Mouse (Mus musculus) midbrain, postnatal 0 days (tissue): ENCODE measurements around the gene Tbxa2r. TPM values are rescaled to one million over a fixed set of nuclear protein-coding genes. Genes with fewer than 3 reads are reported as not detected.
A peak's percentile ranks its signal among the peaks of the same experiment; 100 is the strongest.

ENCODE experiments used
- ATAC-seq: fragments of 200-750 bp; cut with Nextera tagmentation; 2 replicates; pipeline ENCODE4 v1.8.0; 2017; ENCODE audit warnings: moderate number of reproducible peaks, mild to moderate bottlenecking, moderate TSS enrichment, moderate library complexity; ENCODE audit not compliant: low FRiP score
- DNase-seq: peaks from one replicate; pipeline ENCODE4 v3.0.0-alpha.2; 2015; ENCODE audit warnings: low spot score
- H3K27ac ChIP-seq: fragments of 300-500 bp; sonication (generic); 2 replicates; pipeline ENCODE4 v1.5.1; 2014; ENCODE audit warnings: low read depth, mild to moderate bottlenecking, low read length, mixed read lengths
- H3K27me3 ChIP-seq: fragments of 300-500 bp; sonication (generic); 2 replicates; pipeline ENCODE4 v1.6.1; 2014; ENCODE audit warnings: low read length, control low read depth, mixed read lengths; ENCODE audit not compliant: insufficient read depth
- H3K36me3 ChIP-seq: fragments of 300-500 bp; sonication (generic); 2 replicates; pipeline ENCODE4 v1.6.1; 2014; ENCODE audit warnings: low read length, control low read depth, mixed read lengths; ENCODE audit not compliant: insufficient read depth
- H3K4me1 ChIP-seq: fragments of 300-500 bp; sonication (generic); 2 replicates; pipeline ENCODE4 v1.6.1; 2014; ENCODE audit warnings: mild to moderate bottlenecking, control low read depth, antibody characterized with exemption, low read length, mixed read lengths; ENCODE audit not compliant: insufficient read depth
- H3K4me2 ChIP-seq: fragments of 300-500 bp; sonication (generic); 2 replicates; pipeline ENCODE4 v1.6.1; 2014; ENCODE audit warnings: low read depth, mild to moderate bottlenecking, low read length, mixed read lengths; ENCODE audit not compliant: poor library complexity, severe bottlenecking
- H3K4me3 ChIP-seq: fragments of 300-500 bp; sonication (generic); 2 replicates; pipeline ENCODE4 v1.5.1; 2014; ENCODE audit warnings: low read depth, mild to moderate bottlenecking, low read length, moderate library complexity
- H3K9ac ChIP-seq: fragments of 300-500 bp; sonication (generic); replicated peaks from 2 replicates; pipeline ENCODE4 v1.6.1; 2014; ENCODE audit warnings: mild to moderate bottlenecking, low read length, moderate library complexity, mixed read lengths; ENCODE audit not compliant: poor library complexity, severe bottlenecking
- H3K9me3 ChIP-seq: fragments of 300-500 bp; sonication (generic); 2 replicates; pipeline ENCODE4 v1.6.1; 2016; ENCODE audit warnings: low read length, control low read depth
- CTCF ChIP-seq: IDR thresholded peaks from 2 replicates; pipeline ENCODE4 v1.5.1; 2016; ENCODE audit warnings: antibody characterized with exemption, mild to moderate bottlenecking
- WGBS: fragments of 180-500 bp; shearing (Covaris S2); extraction: QIAGEN DNeasy Blood & Tissue Kit; methylation state at CpG from one replicate; pipeline ENCODE4 v1.1.7; 2014; 5-methylcytosine and 5-hydroxymethylcytosine counted together
- polyA plus RNA-seq: library from polyadenylated mRNA; unstranded; fragments of >200 nt; fragmentation: Nextera tagmentation; extraction: Ambion mirVana; gene quantifications from 2 replicates; pipeline ENCODE4 v1.2.1, GENCODE M21; 2015
- total RNA-seq: library from RNA; depleted of rRNA; stranded (reverse); fragments of >200 nt; gene quantifications from 2 replicates; pipeline ENCODE4 v1.2.3, GENCODE M21; 2014

The Tbxa2r gene
- total and polyA plus RNA-seq, 2 experiments from 2014 or later, result 3.8 to 7.0 TPM

DNA sequence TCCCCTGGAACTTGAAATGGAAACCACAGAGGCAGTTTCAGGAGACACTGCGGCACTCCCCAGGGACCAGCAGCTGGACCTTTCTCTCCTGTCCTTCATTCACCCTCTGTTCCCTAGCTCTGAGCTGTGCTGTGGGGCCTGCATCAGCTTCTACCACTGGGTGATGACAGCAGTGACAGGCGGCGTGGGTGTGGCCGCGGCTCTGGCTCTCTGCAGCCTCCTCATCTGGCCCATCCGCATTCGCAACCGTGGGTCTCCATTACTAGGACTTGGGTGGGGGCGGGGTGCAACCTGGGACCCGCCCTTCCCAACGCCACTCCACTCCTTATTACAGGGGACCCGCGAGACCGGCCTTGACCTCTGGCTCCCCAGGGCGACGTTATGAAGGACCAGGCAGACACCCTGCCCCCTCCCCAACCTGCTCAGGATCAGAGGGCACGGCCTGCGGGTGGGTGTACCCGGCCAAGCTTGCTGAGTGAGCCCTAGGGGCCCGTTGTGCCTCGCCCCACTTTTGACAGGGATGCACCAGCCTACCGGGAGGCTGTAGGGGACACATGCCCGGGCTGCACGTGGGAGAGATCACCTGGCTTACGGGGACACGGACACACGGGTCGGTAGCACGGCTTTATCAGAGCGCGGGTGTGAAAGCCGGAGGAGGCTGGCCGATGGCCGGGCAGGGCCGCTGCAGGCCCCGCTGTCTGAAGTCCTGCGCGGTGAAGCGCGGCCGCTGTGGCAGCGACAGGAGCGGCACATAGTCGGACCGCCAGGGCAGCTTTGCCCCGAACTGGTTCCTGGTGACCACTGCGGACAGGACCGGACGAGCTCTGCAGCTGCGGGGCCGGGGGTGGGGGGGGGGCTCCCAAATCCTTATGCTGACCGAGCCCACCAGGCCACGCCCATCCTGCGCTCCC lies 35.2 kb downstream of the Tbxa2r start:
- H3K9ac ChIP-seq, result 0 out of 2 replicates have a peak overlapping the region, but pooled peaks have one; percentile 24
- H3K4me3 ChIP-seq, result peak overlapping the region; percentile 9
- H3K4me2 ChIP-seq, result peak overlapping the region; percentile 16; the same call in 1 of the 2 replicates
- H3K27me3 ChIP-seq, result 0 out of 2 replicates have a peak, but pooled peaks cover 14% of the 10 kb centered on the region
- DNase-seq (no peak), ATAC-seq (no peak)
- TF ChIP-seq CTCF, result no peak
- no peak overlapping the region for H3K27ac ChIP-seq
- no peaks in the 10 kb centered on the region for H3K9me3 ChIP-seq
- H3K36me3 ChIP-seq, result peaks cover 45% of the 10 kb centered on the region
- 17% methylated on average over 54 of the region's 54 CpGs for WGBS
- H3K4me1 ChIP-seq, result peaks cover 7% of the 10 kb centered on the region; the same call in 1 of the 2 replicates

GRCm38 (mm10) chr10:81364666-81365065 lies 36.1 kb downstream of the Tbxa2r start:
- Histone ChIP-seq H3K9ac (0 out of 2 replicates have a peak overlapping the region, but pooled peaks have one; percentile 24), H3K9me3 (no peaks in the 10 kb centered on the region), H3K27ac (no peak overlapping the region), H3K36me3 (peaks cover 55% of the 10 kb centered on the region), H3K4me3 (0 out of 2 replicates have a peak overlapping the region, but pooled peaks have one; percentile 3), H3K4me1 (peaks cover 7% of the 10 kb centered on the region; the same call in 1 of the 2 replicates), H3K4me2 (peak overlapping the region; percentile 24; the same call in 1 of the 2 replicates), H3K27me3 (0 out of 2 replicates have a peak, but pooled peaks cover 14% of the 10 kb centered on the region)
- TF ChIP-seq CTCF, result no peak
- DNase-seq (no peak), ATAC-seq (no peak; the same call in 1 of the 2 replicates)
- WGBS, result 13% methylated on average over 28 of the region's 28 CpGs

GRCm38 (mm10) chr10:81365073-81365472 lies 36.5 kb downstream of the Tbxa2r start:
- Histone ChIP-seq H3K4me3 (no peak overlapping the region), H3K4me1 (peaks cover 7% of the 10 kb centered on the region; the same call in 1 of the 2 replicates), H3K27me3 (0 out of 2 replicates have a peak, but pooled peaks cover 14% of the 10 kb centered on the region), H3K9ac (no peak overlapping the region), H3K9me3 (no peaks in the 10 kb centered on the region), H3K27ac (no peak overlapping the region), H3K36me3 (peaks cover 56% of the 10 kb centered on the region), H3K4me2 (no peak overlapping the region)
- DNase-seq (no peak), ATAC-seq (peak; percentile 8; the same call in 1 of the 2 replicates)
- WGBS, result 41% methylated on average over 4 of the region's 4 CpGs
- TF ChIP-seq CTCF, result no peak

GRCm38 (mm10) chr10:81365672-81366476 lies 37.3 kb downstream of the Tbxa2r start, which contains the start of gene 4930404N11Rik:
4930404N11Rik (minus strand) TSS chr10:81365816.
- Histone ChIP-seq H3K9me3 (no peaks in the 10 kb centered on the region), H3K36me3 (peaks cover 63% of the 10 kb centered on the region), H3K27me3 (0 out of 2 replicates have a peak, but pooled peaks cover 14% of the 10 kb centered on the region), H3K4me2 (peak within 1 kb of the TSS; percentile 24; the same call in 1 of the 2 replicates), H3K9ac (0 out of 2 replicates have a peak within 1 kb of the TSS, but pooled peaks have one; percentile 24), H3K4me1 (peaks cover 7% of the 10 kb centered on the region; the same call in 1 of the 2 replicates), H3K4me3 (0 out of 2 replicates have a peak within 1 kb of the TSS, but pooled peaks have one; percentile 3), H3K27ac (no peak within 1 kb of the TSS)
- no peak for DNase-seq
- TF ChIP-seq CTCF, result no peak
- ATAC-seq, result no peak
- 20% methylated on average over 12 of the region's 12 CpGs for WGBS

GRCm38 (mm10) chr10:81366477-81367206 lies 38.1 kb downstream of the Tbxa2r start:
- Histone ChIP-seq H3K9me3 (no peaks in the 10 kb centered on the region), H3K4me2 (no peak overlapping the region), H3K27ac (no peak overlapping the region), H3K36me3 (peaks cover 60% of the 10 kb centered on the region), H3K4me1 (peaks cover 7% of the 10 kb centered on the region; the same call in 1 of the 2 replicates), H3K4me3 (no peak overlapping the region), H3K9ac (no peak overlapping the region), H3K27me3 (0 out of 2 replicates have a peak, but pooled peaks cover 14% of the 10 kb centered on the region)
- no peak for TF ChIP-seq CTCF
- 73% methylated on average over 6 of the region's 6 CpGs for WGBS
- DNase-seq, result no peak
- no peak for ATAC-seq
